23 mouse cellular contexts compared by ENCODE assay signal in the genomic region with DNA sequence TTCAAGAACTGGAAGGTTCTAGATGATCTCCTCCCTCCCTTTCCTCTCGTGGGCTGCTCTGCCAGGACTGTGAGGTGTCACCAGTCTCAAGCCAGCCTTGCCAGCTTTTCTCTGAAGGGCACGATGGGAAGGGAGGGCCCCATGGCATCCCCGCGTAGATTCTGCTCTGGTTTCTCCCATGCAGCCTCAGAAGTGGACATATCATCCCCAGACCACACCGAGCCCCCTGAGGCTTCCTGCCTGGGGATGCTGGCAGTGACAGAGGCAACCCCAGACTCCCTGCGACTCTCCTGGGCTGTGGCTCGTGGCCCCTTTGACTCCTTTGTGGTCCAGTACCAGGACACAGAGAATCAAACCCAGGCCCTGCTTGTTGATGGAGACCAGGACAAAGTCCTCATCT. TPM values are rescaled to one million over a fixed set of nuclear protein-coding genes. Genes with fewer than 3 reads are reported as not detected.
"Had no signal": no experiment of that assay in that cellular context is flagged by ENCODE, and none has a peak within 500 bp of the region (broad histone marks: within the 10 kb centered on the region; RNA-seq: fewer than 3 reads in every experiment).

No protein-coding gene starts in this region.

RNA-seq across cellular contexts. Expression of a gene that starts 6.3 kb away (rescaled TPM):
- total RNA-seq: gastrocnemius, adult 2 months; granulocyte monocyte progenitor cell, adult 5-6 weeks; heart, adult 2 months; heart, postnatal 10 days; heart, postnatal 25 days; heart, postnatal 4 days; layer of hippocampus, postnatal 10 days; left cerebral cortex, adult 2 months; left cerebral cortex, postnatal 14 days; left cerebral cortex, postnatal 36 days had no signal
- polyA plus RNA-seq: heart, embryonic 14.5 days; heart, embryonic 16.5 days; hindbrain, embryonic 10.5 days; hindbrain, embryonic 12.5 days; hindbrain, embryonic 14.5 days; hindbrain, embryonic 16.5 days; inflammation-experienced regulatory T-cells, adult 6 months; kidney, embryonic 14.5 days; limb, embryonic 11.5 days; limb, embryonic 13.5 days; liver, adult 2 months; liver, embryonic 12.5 days; liver, embryonic 14.5 days had no signal
